Mouse (Mus musculus) intestine, postnatal 0 days (tissue): ENCODE measurements around the gene Emp3. TPM values are rescaled to one million over a fixed set of nuclear protein-coding genes. Genes with fewer than 3 reads are reported as not detected.

ENCODE experiments used
- ATAC-seq: fragments of 200-750 bp; cut with Nextera tagmentation; 2 replicates; pipeline ENCODE4 v1.8.0; 2017; ENCODE audit warnings: mild to moderate bottlenecking, moderate TSS enrichment, moderate library complexity
- H3K27ac ChIP-seq: fragments of 300-500 bp; sonication (generic); 2 replicates; pipeline ENCODE4 v1.5.1; 2014; ENCODE audit warnings: mild to moderate bottlenecking, low read depth, low read length, moderate library complexity
- H3K27me3 ChIP-seq: fragments of 300-500 bp; sonication (generic); replicated peaks from 2 replicates; pipeline ENCODE4 v1.6.1; 2014; ENCODE audit warnings: low read length, mixed read lengths; ENCODE audit not compliant: control insufficient read depth, insufficient read depth
- H3K36me3 ChIP-seq: fragments of 300-500 bp; sonication (generic); 2 replicates; pipeline ENCODE4 v1.6.1; 2014; ENCODE audit warnings: mild to moderate bottlenecking, moderate library complexity; ENCODE audit not compliant: control insufficient read depth, insufficient read depth
- H3K4me1 ChIP-seq: fragments of 300-500 bp; sonication (generic); replicated peaks from 2 replicates; pipeline ENCODE4 v1.6.1; 2014; ENCODE audit warnings: antibody characterized with exemption, low read length, mixed read lengths; ENCODE audit not compliant: control insufficient read depth, insufficient read depth
- H3K4me2 ChIP-seq: fragments of 300-500 bp; sonication (generic); replicated peaks from 2 replicates; pipeline ENCODE4 v1.6.1; 2014; ENCODE audit warnings: low read depth, mild to moderate bottlenecking, moderate library complexity
- H3K4me3 ChIP-seq: fragments of 300-500 bp; sonication (generic); 2 replicates; pipeline ENCODE4 v1.5.1; 2014; ENCODE audit warnings: low read depth, low read length
- H3K9ac ChIP-seq: fragments of 300-500 bp; sonication (generic); 2 replicates; pipeline ENCODE4 v1.6.1; 2014; ENCODE audit warnings: mild to moderate bottlenecking, low read depth, low read length
- H3K9me3 ChIP-seq: fragments of 300-500 bp; sonication (generic); 2 replicates; pipeline ENCODE4 v1.6.1; 2016; ENCODE audit warnings: mixed run types; ENCODE audit not compliant: control insufficient read depth
- CTCF ChIP-seq: sonication (generic); IDR thresholded peaks from 2 replicates; pipeline ENCODE4 v1.5.1; 2016; ENCODE audit warnings: low read depth, mild to moderate bottlenecking, control low read depth, antibody characterized with exemption, moderate library complexity
- WGBS: fragments of 180-500 bp; shearing (Covaris S2); extraction: QIAGEN DNeasy Blood & Tissue Kit; methylation state at CpG from one replicate; pipeline ENCODE4 v1.1.7; 2014; 5-methylcytosine and 5-hydroxymethylcytosine counted together
- polyA plus RNA-seq: library from polyadenylated mRNA; unstranded; fragments of >200 nt; fragmentation: Nextera tagmentation; extraction: Ambion mirVana; gene quantifications from 2 replicates; pipeline ENCODE4 v1.2.1, GENCODE M21; 2015

Emp3 gene
- polyA plus RNA-seq, 1 experiment from 2014 or later: 83.3 TPM

- H3K4me2 ChIP-seq: no peak overlapping the region
- H3K9ac ChIP-seq: no peak overlapping the region
- no peak overlapping the region for H3K27ac ChIP-seq
- no peaks in the 10 kb centered on the region for H3K9me3 ChIP-seq
- no peaks in the 10 kb centered on the region for H3K4me1 ChIP-seq
- H3K27me3 ChIP-seq: no peaks in the 10 kb centered on the region
- ATAC-seq: no peak
- TF ChIP-seq CTCF: peak; percentile 44
- 94% methylated on average over 1 of the region's 1 CpGs for WGBS
- H3K36me3 ChIP-seq: no peaks in the 10 kb centered on the region
- H3K4me3 ChIP-seq: no peak overlapping the region
Measured at GRCm38 (mm10) chr7:45929688-45930087, 8.5 kb upstream of the Emp3 start.

- 27% methylated on average over 17 of the region's 23 CpGs for WGBS
- no peaks in the 10 kb centered on the region for H3K4me1 ChIP-seq
- no peak for TF ChIP-seq CTCF
- H3K27me3 ChIP-seq: no peaks in the 10 kb centered on the region
- no peak overlapping the region for H3K27ac ChIP-seq
- H3K9me3 ChIP-seq: no peaks in the 10 kb centered on the region
- no peak for ATAC-seq
- no peak overlapping the region for H3K4me3 ChIP-seq
- no peak overlapping the region for H3K4me2 ChIP-seq
- no peaks in the 10 kb centered on the region for H3K36me3 ChIP-seq
- H3K9ac ChIP-seq: no peak overlapping the region
Measured at GRCm38 (mm10) chr7:45928626-45929295, 7.6 kb upstream of the Emp3 start.

DNA sequence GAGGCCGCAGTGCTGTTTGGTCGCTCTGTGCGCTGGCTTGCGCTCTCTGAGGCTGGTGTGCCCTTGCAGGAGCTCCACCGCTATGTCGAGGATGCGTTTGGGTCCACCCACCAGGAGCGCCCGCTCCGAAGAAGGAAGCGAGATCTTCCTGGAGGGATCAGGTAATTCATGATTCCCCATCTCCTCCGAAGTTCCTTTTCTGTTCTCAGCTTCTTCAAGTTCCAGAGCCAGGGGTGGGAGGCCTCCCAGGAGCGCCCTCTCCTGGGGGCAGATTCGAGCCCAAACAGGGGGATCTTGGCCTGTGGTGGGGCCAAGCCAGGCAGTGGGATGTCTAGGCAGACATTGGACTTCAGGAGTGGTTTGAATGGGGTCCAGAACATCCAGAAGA is 3.2 kb upstream of the Emp3 start:
- Histone ChIP-seq H3K27ac (no peak overlapping the region), H3K4me3 (peak overlapping the region; percentile 43), H3K4me2 (peak overlapping the region; percentile 65), H3K36me3 (no peaks in the 10 kb centered on the region), H3K9me3 (no peaks in the 10 kb centered on the region), H3K27me3 (no peaks in the 10 kb centered on the region), H3K9ac (peak overlapping the region; percentile 28; the same call in 1 of the 2 replicates), H3K4me1 (peaks cover 8% of the 10 kb centered on the region; the same call in 1 of the 2 replicates)
- peak; percentile 63 for TF ChIP-seq CTCF
- no peak for ATAC-seq
- WGBS: 17% methylated on average over 14 of the region's 14 CpGs

GRCm38 (mm10) chr7:45923762-45924428 is 2.7 kb upstream of the Emp3 start, which contains the start of gene Ccdc114:
Gene Ccdc114 (plus strand): TSS chr7:45924072.
- no peaks in the 10 kb centered on the region for H3K9me3 ChIP-seq
- peak within 1 kb of the TSS; percentile 43 for H3K4me3 ChIP-seq
- peak within 1 kb of the TSS; percentile 65 for H3K4me2 ChIP-seq
- peak within 1 kb of the TSS; percentile 49; the same call in 1 of the 2 replicates for H3K9ac ChIP-seq
- no peak for TF ChIP-seq CTCF
- WGBS: 5% methylated on average over 24 of the region's 24 CpGs
- no peaks in the 10 kb centered on the region for H3K36me3 ChIP-seq
- no peaks in the 10 kb centered on the region for H3K27me3 ChIP-seq
- ATAC-seq: peak; percentile 72
- peak within 1 kb of the TSS; percentile 85 for H3K27ac ChIP-seq
- H3K4me1 ChIP-seq: peaks cover 8% of the 10 kb centered on the region; the same call in 1 of the 2 replicates

DNA sequence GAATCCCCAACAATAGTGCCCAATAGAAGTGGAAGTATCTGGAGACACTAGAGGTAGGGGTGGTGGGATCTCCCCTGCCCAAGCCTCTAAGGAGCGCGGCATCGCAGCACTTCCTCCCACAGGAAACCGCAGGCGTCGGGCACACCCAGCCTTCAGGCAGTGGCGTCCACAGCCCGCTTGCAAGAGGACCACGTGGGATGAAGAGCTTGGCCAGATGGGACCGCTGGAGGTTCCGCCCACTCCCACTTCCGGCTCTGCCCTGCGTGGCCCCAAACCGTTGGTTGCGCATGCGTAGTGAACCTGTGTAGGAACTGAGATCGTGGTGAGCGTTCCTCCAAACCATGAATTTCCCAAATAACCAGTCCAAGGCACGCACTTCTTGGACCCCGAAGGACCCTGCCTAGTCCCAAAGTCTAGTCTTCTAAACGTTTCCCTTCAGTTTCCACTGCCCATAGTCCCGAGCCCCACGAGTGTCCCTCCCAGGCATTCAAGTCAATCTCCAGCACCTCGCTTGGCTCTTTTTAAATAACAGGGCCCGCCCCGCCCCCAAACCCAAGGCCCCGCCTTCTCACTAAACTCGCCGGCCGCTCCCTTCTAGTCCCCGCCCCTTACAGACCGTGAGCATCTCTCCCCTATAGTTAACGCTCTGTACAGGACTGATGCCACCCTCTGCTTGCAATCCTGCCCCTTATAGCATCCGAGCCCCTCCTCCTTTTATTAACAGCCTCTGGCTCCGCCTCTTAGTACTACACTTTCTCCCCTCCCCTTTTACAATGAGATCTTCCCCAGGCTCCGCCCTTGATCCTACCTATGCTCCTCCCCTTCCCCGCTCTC is 1.9 kb upstream of the Emp3 start:
- H3K27me3 ChIP-seq: no peaks in the 10 kb centered on the region
- H3K4me2 ChIP-seq: peak overlapping the region; percentile 65
- H3K36me3 ChIP-seq: no peaks in the 10 kb centered on the region
- peak overlapping the region; percentile 85 for H3K27ac ChIP-seq
- H3K9ac ChIP-seq: peak overlapping the region; percentile 49; the same call in 1 of the 2 replicates
- TF ChIP-seq CTCF: no peak
- H3K4me1 ChIP-seq: peaks cover 8% of the 10 kb centered on the region; the same call in 1 of the 2 replicates
- H3K4me3 ChIP-seq: peak overlapping the region; percentile 43
- under 1% methylated on average over 37 of the region's 37 CpGs for WGBS
- no peaks in the 10 kb centered on the region for H3K9me3 ChIP-seq
- peak; percentile 93 for ATAC-seq
